Mouse (Mus musculus): ENCODE results near the gene Alpk3. TPM values are rescaled to one million over a fixed set of nuclear protein-coding genes. Genes with fewer than 3 reads are reported as not detected.

Gene Alpk3
- polyA plus RNA-seq, 1 experiment from 2014 or later = 18.2 TPM

- no peaks in the 10 kb centered on the region for H3K9me3 ChIP-seq (replicated peaks)
- H3K4me1 ChIP-seq (replicated peaks) = peaks cover 74% of the 10 kb centered on the region
- WGBS = 51% methylated on average over 9 of the region's 9 CpGs
- no peak overlapping the region for H3K4me2 ChIP-seq
- ATAC-seq (replicated peaks; ENCODE audit: insufficient number of reproducible peaks, insufficient read depth, low FRiP score, low read depth) = no peak
- no peak overlapping the region for H3K4me3 ChIP-seq
- no peak overlapping the region for H3K9ac ChIP-seq
- H3K27ac ChIP-seq = peak overlapping the region; percentile 88
- H3K27me3 ChIP-seq = no peaks in the 10 kb centered on the region
- H3K36me3 ChIP-seq = peaks cover 23% of the 10 kb centered on the region
Observed at GRCm38 (mm10) chr7:81074546-81074945, 17.1 kb downstream of the Alpk3 start.

- no peak for ATAC-seq (replicated peaks; ENCODE audit: insufficient number of reproducible peaks, insufficient read depth, low FRiP score, low read depth)
- H3K4me2 ChIP-seq = no peak overlapping the region
- WGBS = 37% methylated on average over 7 of the region's 7 CpGs
- no peak overlapping the region for H3K4me3 ChIP-seq
- H3K9ac ChIP-seq = peak overlapping the region; percentile 8; the same call in 1 of the 2 replicates
- H3K36me3 ChIP-seq = peaks cover 23% of the 10 kb centered on the region
- H3K9me3 ChIP-seq (replicated peaks) = no peaks in the 10 kb centered on the region
- H3K27ac ChIP-seq = peak overlapping the region; percentile 88
- H3K4me1 ChIP-seq (replicated peaks) = peaks cover 81% of the 10 kb centered on the region
- H3K27me3 ChIP-seq = no peaks in the 10 kb centered on the region
Observed at GRCm38 (mm10) chr7:81075299-81075698, 17.9 kb downstream of the Alpk3 start.

DNA sequence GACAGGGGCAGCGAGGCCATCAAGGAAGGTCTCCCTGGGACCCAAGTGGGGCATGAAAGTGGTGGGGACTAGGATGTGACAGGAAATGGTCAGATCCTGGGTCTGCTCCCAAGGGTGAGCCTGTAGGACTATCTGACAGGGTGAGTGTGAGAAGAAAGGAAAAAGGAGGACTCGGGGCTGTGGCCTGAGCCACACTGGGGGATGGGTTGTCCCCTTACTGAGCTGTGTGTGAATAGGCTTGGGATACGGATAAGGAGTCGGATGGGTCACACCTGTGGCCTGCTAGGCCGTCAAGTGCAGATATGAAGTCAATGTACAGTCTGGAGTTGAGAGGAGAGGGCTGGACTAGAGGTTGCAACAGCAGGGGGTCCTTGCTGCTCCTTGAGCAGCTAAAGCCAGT lies 18.3 kb downstream of the Alpk3 start:
- H3K4me3 ChIP-seq = no peak overlapping the region
- H3K9me3 ChIP-seq (replicated peaks) = no peaks in the 10 kb centered on the region
- H3K27ac ChIP-seq = peak overlapping the region; percentile 88
- H3K9ac ChIP-seq = peak overlapping the region; percentile 8; the same call in 1 of the 2 replicates
- peaks cover 85% of the 10 kb centered on the region for H3K4me1 ChIP-seq (replicated peaks)
- whole genome bisulfite sequencing = 54% methylated on average over 5 of the region's 5 CpGs
- ATAC-seq (replicated peaks; ENCODE audit: insufficient number of reproducible peaks, insufficient read depth, low FRiP score, low read depth) = no peak
- peaks cover 23% of the 10 kb centered on the region for H3K36me3 ChIP-seq
- no peak overlapping the region for H3K4me2 ChIP-seq
- H3K27me3 ChIP-seq = no peaks in the 10 kb centered on the region

DNA sequence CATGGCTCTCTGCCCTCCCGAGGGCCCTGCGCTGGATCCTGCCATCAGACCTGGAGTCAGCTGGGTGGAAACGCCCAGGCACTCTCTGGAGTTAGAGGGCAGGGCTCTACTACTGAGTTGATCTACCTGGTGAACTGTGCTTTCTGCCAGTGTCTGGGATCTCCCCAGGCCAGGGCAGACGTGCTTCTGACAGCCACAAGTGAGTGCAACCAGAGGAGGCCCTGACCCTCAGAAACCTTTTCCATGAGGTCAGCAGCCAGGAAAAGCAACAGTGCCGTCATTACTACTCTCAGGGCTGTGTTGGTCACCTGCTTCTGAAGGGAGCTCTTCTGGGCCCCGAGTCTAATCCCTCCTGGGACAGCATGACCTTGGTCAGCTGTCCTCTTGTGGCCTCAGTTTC lies 19.6 kb downstream of the Alpk3 start:
- Histone ChIP-seq H3K27ac (peak overlapping the region; percentile 88), H3K9me3 (replicated peaks) (no peaks in the 10 kb centered on the region), H3K4me3 (no peak overlapping the region), H3K9ac (peak overlapping the region; percentile 27; the same call in 1 of the 2 replicates), H3K4me1 (replicated peaks) (peaks cover 85% of the 10 kb centered on the region), H3K4me2 (no peak overlapping the region), H3K27me3 (no peaks in the 10 kb centered on the region), H3K36me3 (peaks cover 17% of the 10 kb centered on the region)
- ATAC-seq (replicated peaks; ENCODE audit: insufficient number of reproducible peaks, insufficient read depth, low FRiP score, low read depth) = peak; percentile 74
- 46% methylated on average over 6 of the region's 6 CpGs for WGBS

- H3K36me3 ChIP-seq = no peaks in the 10 kb centered on the region
- 0 out of 2 replicates have a peak overlapping the region, but pooled peaks have one; percentile 19 for H3K4me2 ChIP-seq
- no peaks in the 10 kb centered on the region for H3K27me3 ChIP-seq
Observed at GRCm38 (mm10) chr7:81078740-81079139, 21.3 kb downstream of the Alpk3 start.

GRCm38 (mm10) chr7:81093420-81093965 lies 36.1 kb downstream of the Alpk3 start:
- H3K9me3 ChIP-seq (replicated peaks) = no peaks in the 10 kb centered on the region
- no peak overlapping the region for H3K4me2 ChIP-seq
- no peak for ATAC-seq (replicated peaks; ENCODE audit: insufficient number of reproducible peaks, insufficient read depth, low FRiP score, low read depth)
- H3K27ac ChIP-seq = peak overlapping the region; percentile 6
- 39% methylated on average over 18 of the region's 18 CpGs for WGBS
- H3K36me3 ChIP-seq = peaks cover 40% of the 10 kb centered on the region; the same call in 1 of the 2 replicates
- no peak overlapping the region for H3K4me3 ChIP-seq
- H3K4me1 ChIP-seq (replicated peaks) = peaks cover 18% of the 10 kb centered on the region
- H3K27me3 ChIP-seq = no peaks in the 10 kb centered on the region
- 0 out of 2 replicates have a peak overlapping the region, but pooled peaks have one; percentile 28 for H3K9ac ChIP-seq

More at GRCm38 (mm10) chr7:81078740-81079139, 21.3 kb downstream of the Alpk3 start:
- H3K27ac ChIP-seq = peak overlapping the region; percentile 88
- no peaks in the 10 kb centered on the region for H3K9me3 ChIP-seq (replicated peaks)
- peak; percentile 62 for ATAC-seq (replicated peaks; ENCODE audit: insufficient number of reproducible peaks, insufficient read depth, low FRiP score, low read depth)
- H3K4me3 ChIP-seq = no peak overlapping the region
- H3K4me1 ChIP-seq (replicated peaks) = peaks cover 69% of the 10 kb centered on the region
- 46% methylated on average over 6 of the region's 6 CpGs for WGBS
- no peak overlapping the region for H3K9ac ChIP-seq

DNA sequence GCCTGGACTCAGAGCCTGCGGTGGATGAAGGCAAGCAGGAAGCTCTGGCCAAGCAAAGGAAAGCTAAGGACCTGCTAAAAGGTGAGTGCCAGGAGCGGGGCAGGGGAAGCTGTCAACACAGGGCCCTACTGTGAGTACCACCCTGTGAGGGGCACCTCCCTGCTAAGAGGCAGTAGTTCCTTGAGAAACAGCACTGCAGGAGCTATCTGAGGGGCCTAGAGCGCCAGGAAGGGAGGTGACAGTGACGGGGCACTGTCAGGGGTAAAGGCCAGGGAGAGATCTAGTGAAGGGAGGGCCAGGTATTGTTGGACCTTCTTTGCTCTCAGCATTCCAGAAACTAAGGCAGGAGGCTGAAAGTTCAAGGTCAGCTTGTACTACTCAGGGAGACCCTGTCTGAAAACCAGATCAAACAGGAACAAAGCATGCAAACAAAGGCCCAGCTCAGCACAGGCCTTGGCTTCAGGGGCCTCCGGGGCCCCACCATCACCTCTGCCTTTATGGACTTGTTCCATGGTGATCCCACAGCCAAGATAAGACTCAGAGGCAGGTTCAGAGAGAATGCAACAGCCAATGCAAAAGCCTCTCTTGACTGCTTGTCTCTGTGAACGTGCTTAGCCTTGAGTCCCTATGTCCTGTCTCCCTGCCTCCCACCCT lies 36.8 kb downstream of the Alpk3 start:
- H3K4me2 ChIP-seq = no peak overlapping the region
- no peaks in the 10 kb centered on the region for H3K27me3 ChIP-seq
- H3K4me3 ChIP-seq = no peak overlapping the region
- peaks cover 18% of the 10 kb centered on the region for H3K4me1 ChIP-seq (replicated peaks)
- H3K9ac ChIP-seq = 0 out of 2 replicates have a peak overlapping the region, but pooled peaks have one; percentile 28
- H3K9me3 ChIP-seq (replicated peaks) = no peaks in the 10 kb centered on the region
- 53% methylated on average over 6 of the region's 6 CpGs for WGBS
- 0 out of 2 replicates have a peak, but pooled peaks have one; percentile 24 for ATAC-seq (replicated peaks; ENCODE audit: insufficient number of reproducible peaks, insufficient read depth, low FRiP score, low read depth)
- H3K27ac ChIP-seq = peak overlapping the region; percentile 6
- peaks cover 38% of the 10 kb centered on the region; the same call in 1 of the 2 replicates for H3K36me3 ChIP-seq

DNA sequence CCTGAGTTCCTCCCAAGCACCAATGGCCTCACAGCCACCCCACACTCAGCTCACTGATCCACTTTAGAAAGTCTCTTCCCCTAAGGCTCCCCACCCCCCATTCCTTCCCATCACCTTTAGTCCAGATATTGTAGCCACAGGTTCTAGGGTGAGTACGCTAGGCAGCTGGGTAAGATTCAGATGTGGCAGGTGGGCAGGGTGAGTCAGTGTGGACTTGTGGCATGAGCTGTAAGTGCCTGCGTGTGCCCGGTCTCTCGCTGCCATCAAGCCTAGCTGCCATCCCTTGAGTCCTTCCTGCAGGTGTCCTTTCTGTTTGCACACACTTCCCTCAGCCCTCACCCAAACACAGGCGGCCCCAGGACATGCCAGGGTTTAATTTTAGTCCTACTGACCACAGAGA lies 42.9 kb downstream of the Alpk3 start:
- Histone ChIP-seq H3K4me3 (no peak overlapping the region), H3K27ac (no peak overlapping the region), H3K9me3 (replicated peaks) (no peaks in the 10 kb centered on the region), H3K4me1 (replicated peaks) (0 out of 2 replicates have a peak, but pooled peaks cover 2% of the 10 kb centered on the region), H3K4me2 (no peak overlapping the region), H3K36me3 (peaks cover 38% of the 10 kb centered on the region; the same call in 1 of the 2 replicates), H3K27me3 (no peaks in the 10 kb centered on the region), H3K9ac (no peak overlapping the region)
- ATAC-seq (replicated peaks; ENCODE audit: insufficient number of reproducible peaks, insufficient read depth, low FRiP score, low read depth) = no peak
- 81% methylated on average over 5 of the region's 5 CpGs for WGBS

GRCm38 (mm10) chr7:81102854-81103253 lies 45.5 kb downstream of the Alpk3 start:
- Histone ChIP-seq H3K36me3 (peaks cover 23% of the 10 kb centered on the region; the same call in 1 of the 2 replicates), H3K9me3 (replicated peaks) (no peaks in the 10 kb centered on the region), H3K9ac (no peak overlapping the region), H3K27ac (no peak overlapping the region), H3K27me3 (no peaks in the 10 kb centered on the region), H3K4me3 (no peak overlapping the region), H3K4me1 (replicated peaks) (0 out of 2 replicates have a peak, but pooled peaks cover 2% of the 10 kb centered on the region), H3K4me2 (no peak overlapping the region)
- no peak for ATAC-seq (replicated peaks; ENCODE audit: insufficient number of reproducible peaks, insufficient read depth, low FRiP score, low read depth)
- WGBS = 86% methylated on average over 7 of the region's 7 CpGs

GRCm38 (mm10) chr7:81105525-81105924 lies 48.1 kb downstream of the Alpk3 start:
- Histone ChIP-seq H3K9ac (no peak overlapping the region), H3K36me3 (0 out of 2 replicates have a peak, but pooled peaks cover 7% of the 10 kb centered on the region), H3K4me1 (replicated peaks) (peaks cover 12% of the 10 kb centered on the region), H3K4me2 (no peak overlapping the region), H3K4me3 (no peak overlapping the region), H3K27me3 (no peaks in the 10 kb centered on the region), H3K9me3 (replicated peaks) (no peaks in the 10 kb centered on the region), H3K27ac (no peak overlapping the region)
- no peak for ATAC-seq (replicated peaks; ENCODE audit: insufficient number of reproducible peaks, insufficient read depth, low FRiP score, low read depth)
- WGBS = 66% methylated on average over 4 of the region's 4 CpGs

GRCm38 (mm10) chr7:81108226-81108625 lies 50.8 kb downstream of the Alpk3 start:
- Histone ChIP-seq H3K27ac (no peak overlapping the region), H3K9ac (no peak overlapping the region), H3K4me2 (no peak overlapping the region), H3K4me1 (replicated peaks) (peaks cover 15% of the 10 kb centered on the region), H3K27me3 (no peaks in the 10 kb centered on the region), H3K4me3 (no peak overlapping the region), H3K9me3 (replicated peaks) (no peaks in the 10 kb centered on the region), H3K36me3 (0 out of 2 replicates have a peak, but pooled peaks cover 3% of the 10 kb centered on the region)
- no peak for ATAC-seq (replicated peaks; ENCODE audit: insufficient number of reproducible peaks, insufficient read depth, low FRiP score, low read depth)
- 84% methylated on average over 5 of the region's 5 CpGs for WGBS

Measured in heart, embryonic 15.5 days (tissue).